Mouse (Mus musculus): ENCODE results near the gene Dnah17. TPM values are rescaled to one million over a fixed set of nuclear protein-coding genes. Genes with fewer than 3 reads are reported as not detected.

The Dnah17 gene
- total RNA-seq (2023) = 5.5 TPM

DNA sequence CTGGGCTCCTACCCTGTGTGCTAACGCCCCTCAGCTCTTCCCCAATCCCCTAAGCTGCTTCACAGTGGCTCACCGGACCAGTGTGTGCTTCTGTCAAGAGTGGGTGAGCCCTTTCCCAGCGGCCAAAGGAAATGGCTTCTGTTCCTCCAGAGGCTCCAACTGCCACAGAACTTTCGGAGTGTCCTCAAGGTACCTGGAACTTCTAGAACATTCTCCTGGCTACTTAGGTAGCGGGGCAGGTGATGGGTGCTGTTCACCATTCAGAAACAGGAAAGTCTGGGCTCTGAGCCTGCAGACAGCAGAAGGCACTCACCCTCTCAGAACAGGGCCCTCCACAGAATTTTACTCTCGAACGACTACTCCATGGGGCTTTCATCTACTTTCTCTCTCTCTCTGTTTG is at the start of gene Dnah17:
Gene Dnah17, minus strand, starts transcription at position 101 of the 400 bp plus-strand sequence.

GRCm38 (mm10) chr11:117986126-117987031 is 144.1 kb downstream of the Dnah17 start, which contains the start of gene Pgs1:
TSS of gene Pgs1 (plus strand) at chr11:117986292.

Other genes with a start within 250 kb of the Dnah17 start
- 111 TPM for gene Socs3, start 160.6 kb downstream of the Dnah17 start, total RNA-seq (2023)
- gene Pgs1, start 144.3 kb downstream of the Dnah17 start, total RNA-seq (2023) = 50.2 TPM
- gene Cyth1, start 118.0 kb upstream of the Dnah17 start, total RNA-seq (2023) = 216 TPM
- gene Usp36, start 159.6 kb upstream of the Dnah17 start, total RNA-seq (2023) = 90.1 TPM
- gene Cep295nl, start 211.9 kb upstream of the Dnah17 start, total RNA-seq (2023) = 5.8 TPM
- gene Timp2, start 225.1 kb upstream of the Dnah17 start, total RNA-seq (2023) = 53.2 TPM

Measured in CD4-positive naive resting alpha-beta T cell, adult 76 days (primary cell).